Mouse (Mus musculus) lung, postnatal 0 days (tissue): ENCODE data around the gene Resp18. TPM values are rescaled to one million over a fixed set of nuclear protein-coding genes. Genes with fewer than 3 reads are reported as not detected.

ENCODE experiments used
- ATAC-seq: fragments of 200-750 bp; cut with Nextera tagmentation; 2 replicates; pipeline ENCODE4 v1.8.0; 2017; ENCODE audit warnings: moderate library complexity
- DNase-seq: peaks from one replicate; pipeline ENCODE4 v3.0.0-alpha.2; 2016; ENCODE audit warnings: low spot score
- H3K27ac ChIP-seq: fragments of 300-500 bp; sonication (generic); 2 replicates; pipeline ENCODE4 v1.5.1; 2014; ENCODE audit warnings: antibody characterized with exemption, mild to moderate bottlenecking, low read length, mixed read lengths
- H3K27me3 ChIP-seq: fragments of 300-500 bp; sonication (generic); replicated peaks from 2 replicates; pipeline ENCODE4 v1.6.1; 2014; ENCODE audit warnings: low read length, mixed read lengths; ENCODE audit not compliant: insufficient read depth
- H3K36me3 ChIP-seq: fragments of 300-500 bp; sonication (generic); 2 replicates; pipeline ENCODE4 v1.6.1; 2014; ENCODE audit warnings: low read length, mixed read lengths; ENCODE audit not compliant: insufficient read depth
- H3K4me1 ChIP-seq: fragments of 300-500 bp; sonication (generic); 2 replicates; pipeline ENCODE4 v1.6.1; 2014; ENCODE audit warnings: antibody characterized with exemption, low read depth, low read length, mixed read lengths; ENCODE audit not compliant: insufficient read depth
- H3K4me2 ChIP-seq: fragments of 300-500 bp; sonication (generic); replicated peaks from 2 replicates; pipeline ENCODE4 v1.6.1; 2014; ENCODE audit warnings: low read depth, mild to moderate bottlenecking, low read length, moderate library complexity, mixed read lengths
- H3K4me3 ChIP-seq: fragments of 300-500 bp; sonication (generic); 2 replicates; pipeline ENCODE4 v1.5.1; 2014; ENCODE audit warnings: low read depth, low read length
- H3K9ac ChIP-seq: fragments of 300-500 bp; sonication (generic); replicated peaks from 2 replicates; pipeline ENCODE4 v1.6.1; 2014; ENCODE audit warnings: low read depth, mild to moderate bottlenecking
- H3K9me3 ChIP-seq: fragments of 300-500 bp; sonication (generic); 2 replicates; pipeline ENCODE4 v1.6.1; 2016; ENCODE audit warnings: low read length, mixed read lengths
- CTCF ChIP-seq: IDR thresholded peaks from 2 replicates; pipeline ENCODE4 v1.5.1; 2016; ENCODE audit warnings: antibody characterized with exemption, mild to moderate bottlenecking
- EP300 ChIP-seq: IDR thresholded peaks from 2 replicates; pipeline ENCODE4 v1.6.1; 2016; ENCODE audit warnings: antibody characterized with exemption, mild to moderate bottlenecking, control low read depth
- WGBS: fragments of 180-500 bp; shearing (Covaris S2); extraction: QIAGEN DNeasy Blood & Tissue Kit; methylation state at CpG from one replicate; pipeline ENCODE4 v1.1.7; 2014; 5-methylcytosine and 5-hydroxymethylcytosine counted together
- polyA plus RNA-seq: library from polyadenylated mRNA; unstranded; fragments of >200 nt; fragmentation: Nextera tagmentation; extraction: Ambion mirVana; gene quantifications from 2 replicates; pipeline ENCODE4 v1.2.1, GENCODE M21; 2015

Resp18 gene
- 1.5 and 1.8 TPM in 2 replicates for polyA plus RNA-seq

DNA sequence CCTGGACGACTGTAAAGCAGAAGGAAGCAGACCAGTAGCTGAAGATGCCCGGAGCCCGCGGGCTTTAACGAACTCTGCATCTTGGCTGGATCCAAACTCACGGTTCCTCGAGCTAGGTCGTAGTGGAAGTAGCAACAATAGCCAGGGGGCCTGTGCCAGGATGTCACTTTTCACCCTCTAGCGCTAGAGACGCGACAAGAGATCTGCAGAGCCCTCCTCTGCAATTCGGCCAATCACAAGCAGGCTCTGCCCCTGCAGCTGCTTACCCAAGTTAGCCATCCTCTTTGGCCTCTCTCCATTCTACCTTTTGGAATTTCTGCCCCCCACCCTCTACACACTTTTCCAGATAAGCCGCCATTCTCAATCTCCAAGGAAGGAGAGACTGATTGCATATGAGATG, at the start of gene Resp18:
Gene Resp18 (minus strand): TSS at position 188 of the 400 bp plus-strand sequence.
- no peaks in the 10 kb centered on the region for H3K9me3 ChIP-seq
- H3K27me3 ChIP-seq = no peaks in the 10 kb centered on the region
- no peak within 1 kb of the TSS for H3K4me3 ChIP-seq
- no peak within 1 kb of the TSS for H3K9ac ChIP-seq
- DNase-seq (no peak), ATAC-seq (no peak)
- no peak within 1 kb of the TSS for H3K4me2 ChIP-seq
- WGBS = 6% methylated on average over 13 of the region's 13 CpGs
- H3K4me1 ChIP-seq = no peaks in the 10 kb centered on the region
- no peak within 1 kb of the TSS for H3K27ac ChIP-seq
- no peaks in the 10 kb centered on the region for H3K36me3 ChIP-seq
- TF ChIP-seq CTCF = no peak
- TF ChIP-seq EP300 = no peak

DNA sequence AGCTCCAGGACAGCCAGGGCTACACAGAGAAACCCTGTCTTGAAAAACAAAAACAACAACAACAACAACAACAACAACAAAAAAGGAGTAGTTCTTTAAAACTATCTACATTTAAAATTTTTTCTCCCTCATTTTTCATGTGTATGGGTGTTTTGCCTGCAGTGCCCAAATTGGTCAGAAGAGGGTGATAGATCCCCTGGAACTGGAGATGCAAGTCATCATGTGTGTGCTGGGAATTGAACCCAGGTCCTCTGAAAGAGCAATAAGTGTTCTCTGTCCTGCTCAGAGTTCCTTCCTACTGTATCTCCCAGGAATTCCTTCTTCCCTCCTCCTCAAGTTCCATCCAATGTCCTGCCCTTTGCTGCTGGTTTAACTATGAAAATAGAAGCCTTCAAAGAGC, 49.2 kb upstream of the Resp18 start:
- no peak for ATAC-seq
- no peaks in the 10 kb centered on the region for H3K27me3 ChIP-seq
- H3K4me3 ChIP-seq = no peak overlapping the region
- no peaks in the 10 kb centered on the region for H3K36me3 ChIP-seq
- TF ChIP-seq EP300 (no peak), CTCF (no peak)
- no peak overlapping the region for H3K27ac ChIP-seq
- DNase-seq = no peak
- H3K9ac ChIP-seq = no peak overlapping the region
- H3K9me3 ChIP-seq = no peaks in the 10 kb centered on the region
- no peak overlapping the region for H3K4me2 ChIP-seq
- H3K4me1 ChIP-seq = no peaks in the 10 kb centered on the region

GRCm38 (mm10) chr1:75319166-75319565, 41.0 kb upstream of the Resp18 start:
- Histone ChIP-seq H3K4me3 (no peak overlapping the region), H3K9me3 (no peaks in the 10 kb centered on the region), H3K27ac (no peak overlapping the region), H3K36me3 (peaks cover 8% of the 10 kb centered on the region; the same call in 1 of the 2 replicates), H3K4me2 (no peak overlapping the region), H3K9ac (no peak overlapping the region), H3K27me3 (no peaks in the 10 kb centered on the region), H3K4me1 (peaks cover 7% of the 10 kb centered on the region; the same call in 1 of the 2 replicates)
- DNase-seq (no peak), ATAC-seq (no peak)
- 68% methylated on average over 10 of the region's 10 CpGs for WGBS
- TF ChIP-seq CTCF (no peak), EP300 (no peak)

DNA sequence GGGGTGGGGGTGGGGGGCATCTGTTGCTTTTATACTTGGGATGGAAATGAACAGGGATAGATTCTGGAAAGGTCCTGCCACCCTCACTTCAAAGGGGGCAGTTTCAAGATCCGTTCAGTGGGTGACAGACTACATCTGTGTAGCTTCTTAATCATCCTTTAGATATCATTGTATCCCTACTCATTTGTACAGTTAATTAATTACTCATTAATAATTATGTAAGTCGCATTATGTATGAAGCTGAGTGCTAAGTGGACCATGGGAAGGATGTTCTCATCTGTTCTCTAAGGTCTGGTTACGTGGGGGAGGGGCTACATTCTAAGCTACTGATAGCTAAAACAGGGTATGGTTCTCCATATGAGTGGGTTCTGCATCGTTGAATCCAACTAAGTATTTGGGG, 40.5 kb upstream of the Resp18 start:
- no peak overlapping the region for H3K9ac ChIP-seq
- WGBS = 75% methylated on average over 4 of the region's 4 CpGs
- H3K36me3 ChIP-seq = peaks cover 12% of the 10 kb centered on the region; the same call in 1 of the 2 replicates

GRCm38 (mm10) chr1:75318301-75318700, 40.1 kb upstream of the Resp18 start:
- Histone ChIP-seq H3K9me3 (no peaks in the 10 kb centered on the region), H3K4me2 (peak overlapping the region; percentile 27; the same call in 1 of the 2 replicates)

More for the DNA sequence above, 40.5 kb upstream of the Resp18 start:
- Histone ChIP-seq H3K27me3 (no peaks in the 10 kb centered on the region), H3K4me3 (no peak overlapping the region), H3K4me1 (peaks cover 7% of the 10 kb centered on the region; the same call in 1 of the 2 replicates), H3K4me2 (no peak overlapping the region), H3K27ac (no peak overlapping the region), H3K9me3 (no peaks in the 10 kb centered on the region)
- no peak for DNase-seq
- TF ChIP-seq EP300 = no peak
- no peak for TF ChIP-seq CTCF
- no peak for ATAC-seq

GRCm38 (mm10) chr1:75317241-75318201, 39.3 kb upstream of the Resp18 start, which contains the start of gene Dnpep:
Gene Dnpep, minus strand, starts transcription at chr1:75317990.
- Histone ChIP-seq H3K4me1 (peaks cover 7% of the 10 kb centered on the region; the same call in 1 of the 2 replicates), H3K27me3 (no peaks in the 10 kb centered on the region), H3K4me3 (peak within 1 kb of the TSS; percentile 76), H3K9ac (peak within 1 kb of the TSS; percentile 62), H3K36me3 (peaks cover 18% of the 10 kb centered on the region), H3K9me3 (no peaks in the 10 kb centered on the region), H3K27ac (peak within 1 kb of the TSS; percentile 92), H3K4me2 (peak within 1 kb of the TSS; percentile 77)
- WGBS = under 1% methylated on average over 83 of the region's 92 CpGs
- ATAC-seq (peak; percentile 96), DNase-seq (peak; percentile 100)
- TF ChIP-seq CTCF (peak; percentile 92), EP300 (no peak)

More at GRCm38 (mm10) chr1:75318301-75318700, 40.1 kb upstream of the Resp18 start:
- no peak overlapping the region; the same call in 1 of the 2 replicates for H3K9ac ChIP-seq
- WGBS = 70% methylated on average over 3 of the region's 3 CpGs
- no peak for ATAC-seq
- no peak overlapping the region for H3K4me3 ChIP-seq
- peaks cover 15% of the 10 kb centered on the region for H3K36me3 ChIP-seq
- DNase-seq = no peak
- H3K4me1 ChIP-seq = peaks cover 7% of the 10 kb centered on the region; the same call in 1 of the 2 replicates
- H3K27me3 ChIP-seq = no peaks in the 10 kb centered on the region
- TF ChIP-seq EP300 (no peak), CTCF (no peak)
- peak overlapping the region; percentile 54; the same call in 1 of the 2 replicates for H3K27ac ChIP-seq
